Mouse (Mus musculus) G1E (cell line): ENCODE results near the gene 4930535I16Rik.

Source experiments
- CTCF ChIP-seq: IDR thresholded peaks from 2 replicates; pipeline ENCODE4 v1.5.1; 2012; ENCODE audit warnings: low read depth, low read length, inconsistent platforms, mixed read lengths
- GATA1 ChIP-seq: IDR thresholded peaks from 2 replicates; pipeline ENCODE4 v1.6.1; 2012; ENCODE audit warnings: borderline replicate concordance, low read length, inconsistent platforms, mixed read lengths
- POLR2AphosphoS5 ChIP-seq: IDR thresholded peaks from 2 replicates; pipeline ENCODE4 v1.6.1; 2012; ENCODE audit warnings: low read depth, low read length, inconsistent platforms; ENCODE audit not compliant: insufficient replicate concordance

DNA sequence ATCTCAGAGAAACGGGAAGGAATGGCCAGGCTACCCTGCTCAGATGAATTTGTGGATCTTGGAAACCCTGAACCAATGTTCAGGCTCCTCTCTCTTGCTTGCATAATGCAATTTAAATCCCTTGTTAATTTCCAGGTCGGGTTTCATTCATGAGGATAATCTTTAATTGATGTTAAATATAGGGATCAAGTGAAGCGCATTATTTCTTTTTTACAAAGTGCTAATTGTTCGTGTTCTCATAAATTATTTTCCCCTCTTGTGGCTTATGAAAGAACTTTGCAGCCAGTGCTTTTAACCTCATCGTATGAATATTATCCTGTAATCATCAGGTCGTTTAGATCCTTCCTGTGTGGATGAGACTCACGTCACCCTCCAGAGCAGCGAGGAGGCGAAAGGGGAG is 44.9 kb upstream of the 4930535I16Rik start:
- no peak for TF ChIP-seq CTCF
- TF ChIP-seq POLR2AphosphoS5 = no peak
- TF ChIP-seq GATA1 = no peak
